Mouse (Mus musculus): Measurements from ENCODE around the gene Triap1. TPM values are rescaled to one million over a fixed set of nuclear protein-coding genes. Genes with fewer than 3 reads are reported as not detected.
"Not testable (repeated sequence)": the region's sequence is repeated elsewhere in the genome, so short reads cannot be mapped to it uniquely, and the experiment has no call there.

The Triap1 gene
- polyA plus RNA-seq, 1 experiment from 2014 or later: 39.2 TPM

GRCm38 (mm10) chr5:115362819-115363714 lies 22.0 kb downstream of the Triap1 start:
- Histone ChIP-seq H3K27me3 (0 out of 2 replicates have a peak, but pooled peaks cover 6% of the 10 kb centered on the region), H3K9ac (no peak overlapping the region), H3K4me3 (no peak overlapping the region), H3K36me3 (no peaks in the 10 kb centered on the region), H3K27ac (no peak overlapping the region), H3K9me3 (replicated peaks) (no peaks in the 10 kb centered on the region), H3K4me1 (replicated peaks) (0 out of 2 replicates have a peak, but pooled peaks cover 3% of the 10 kb centered on the region), H3K4me2 (no peak overlapping the region)
- ATAC-seq (replicated peaks; ENCODE audit: insufficient number of reproducible peaks, insufficient read depth, low FRiP score, low read depth): no peak
- 25% methylated on average over 19 of the region's 19 CpGs for WGBS

- Histone ChIP-seq H3K9ac (no peak overlapping the region), H3K4me3 (no peak overlapping the region), H3K27me3 (0 out of 2 replicates have a peak, but pooled peaks cover 6% of the 10 kb centered on the region), H3K27ac (no peak overlapping the region), H3K36me3 (no peaks in the 10 kb centered on the region), H3K9me3 (replicated peaks) (no peaks in the 10 kb centered on the region), H3K4me1 (replicated peaks) (no peaks in the 10 kb centered on the region), H3K4me2 (no peak overlapping the region)
- WGBS: 76% methylated on average over 4 of the region's 4 CpGs
- ATAC-seq (replicated peaks; ENCODE audit: insufficient number of reproducible peaks, insufficient read depth, low FRiP score, low read depth): no peak
Observed at GRCm38 (mm10) chr5:115364782-115365181, 23.8 kb downstream of the Triap1 start.

GRCm38 (mm10) chr5:115371736-115372135 lies 30.7 kb downstream of the Triap1 start:
- Histone ChIP-seq H3K4me1 (replicated peaks) (peaks cover 3% of the 10 kb centered on the region; the same call in 1 of the 2 replicates), H3K27me3 (peaks cover 15% of the 10 kb centered on the region), H3K9me3 (replicated peaks) (no peaks in the 10 kb centered on the region), H3K27ac (no peak overlapping the region), H3K4me2 (no peak overlapping the region), H3K36me3 (no peaks in the 10 kb centered on the region), H3K9ac (no peak overlapping the region), H3K4me3 (no peak overlapping the region)
- WGBS: 39% methylated on average over 9 of the region's 9 CpGs
- no peak; the same call in 1 of the 2 replicates for ATAC-seq (replicated peaks; ENCODE audit: insufficient number of reproducible peaks, insufficient read depth, low FRiP score, low read depth)

GRCm38 (mm10) chr5:115373441-115374203 lies 32.6 kb downstream of the Triap1 start:
- 24% methylated on average over 26 of the region's 26 CpGs for WGBS
- H3K9ac ChIP-seq: peak overlapping the region; percentile 54; the same call in 1 of the 2 replicates
- H3K27ac ChIP-seq: no peak overlapping the region
- H3K36me3 ChIP-seq: no peaks in the 10 kb centered on the region
- peak overlapping the region; percentile 40 for H3K4me3 ChIP-seq
- no peak for ATAC-seq (replicated peaks; ENCODE audit: insufficient number of reproducible peaks, insufficient read depth, low FRiP score, low read depth)
- H3K4me2 ChIP-seq: peak overlapping the region; percentile 75
- H3K4me1 ChIP-seq (replicated peaks): peaks cover 3% of the 10 kb centered on the region; the same call in 1 of the 2 replicates
- peaks cover 15% of the 10 kb centered on the region for H3K27me3 ChIP-seq
- H3K9me3 ChIP-seq (replicated peaks): no peaks in the 10 kb centered on the region

GRCm38 (mm10) chr5:115374204-115374820 lies 33.3 kb downstream of the Triap1 start:
- H3K4me3 ChIP-seq: peak overlapping the region; percentile 40
- H3K9ac ChIP-seq: peak overlapping the region; percentile 54; the same call in 1 of the 2 replicates
- H3K27ac ChIP-seq: no peak overlapping the region
- H3K9me3 ChIP-seq (replicated peaks): no peaks in the 10 kb centered on the region
- ATAC-seq (replicated peaks; ENCODE audit: insufficient number of reproducible peaks, insufficient read depth, low FRiP score, low read depth): no peak
- H3K4me1 ChIP-seq (replicated peaks): peaks cover 3% of the 10 kb centered on the region; the same call in 1 of the 2 replicates
- peak overlapping the region; percentile 75 for H3K4me2 ChIP-seq
- H3K36me3 ChIP-seq: no peaks in the 10 kb centered on the region
- 22% methylated on average over 11 of the region's 11 CpGs for WGBS
- H3K27me3 ChIP-seq: peaks cover 15% of the 10 kb centered on the region

- H3K4me2 ChIP-seq: no peak overlapping the region
- no peak overlapping the region for H3K27ac ChIP-seq
- no peaks in the 10 kb centered on the region for H3K9me3 ChIP-seq (replicated peaks)
- 77% methylated on average over 2 of the region's 2 CpGs for WGBS
- H3K9ac ChIP-seq: no peak overlapping the region
- no peak overlapping the region for H3K4me3 ChIP-seq
- H3K36me3 ChIP-seq: no peaks in the 10 kb centered on the region
- H3K27me3 ChIP-seq: peaks cover 15% of the 10 kb centered on the region
- no peak for ATAC-seq (replicated peaks; ENCODE audit: insufficient number of reproducible peaks, insufficient read depth, low FRiP score, low read depth)
- H3K4me1 ChIP-seq (replicated peaks): peaks cover 3% of the 10 kb centered on the region; the same call in 1 of the 2 replicates
Observed at GRCm38 (mm10) chr5:115375436-115375835, 34.4 kb downstream of the Triap1 start.

- not testable (repeated sequence) for H3K27me3 ChIP-seq; ATAC-seq (replicated peaks; ENCODE audit: insufficient number of reproducible peaks, insufficient read depth, low FRiP score, low read depth); H3K9ac ChIP-seq; H3K4me1 ChIP-seq (replicated peaks); H3K36me3 ChIP-seq; H3K27ac ChIP-seq; H3K9me3 ChIP-seq (replicated peaks); H3K4me2 ChIP-seq; H3K4me3 ChIP-seq
- 48% methylated on average over 2 of the region's 2 CpGs for WGBS
Observed at GRCm38 (mm10) chr5:115378882-115379281, 37.9 kb downstream of the Triap1 start.

GRCm38 (mm10) chr5:115391935-115392334 lies 50.9 kb downstream of the Triap1 start:
- no peak for ATAC-seq (replicated peaks; ENCODE audit: insufficient number of reproducible peaks, insufficient read depth, low FRiP score, low read depth)
- peaks cover 20% of the 10 kb centered on the region for H3K27me3 ChIP-seq
- no peak overlapping the region for H3K4me2 ChIP-seq

GRCm38 (mm10) chr5:115392969-115393368 lies 51.9 kb downstream of the Triap1 start:
- 77% methylated on average over 1 of the region's 1 CpGs for WGBS
- no peaks in the 10 kb centered on the region for H3K9me3 ChIP-seq (replicated peaks)
- H3K27ac ChIP-seq: no peak overlapping the region
- no peak for ATAC-seq (replicated peaks; ENCODE audit: insufficient number of reproducible peaks, insufficient read depth, low FRiP score, low read depth)
- H3K4me3 ChIP-seq: no peak overlapping the region
- peaks cover 13% of the 10 kb centered on the region for H3K4me1 ChIP-seq (replicated peaks)
- H3K36me3 ChIP-seq: no peaks in the 10 kb centered on the region
- peaks cover 27% of the 10 kb centered on the region for H3K27me3 ChIP-seq
- H3K4me2 ChIP-seq: no peak overlapping the region
- no peak overlapping the region for H3K9ac ChIP-seq

More at GRCm38 (mm10) chr5:115391935-115392334, 50.9 kb downstream of the Triap1 start:
- no peaks in the 10 kb centered on the region for H3K36me3 ChIP-seq
- WGBS: 39% methylated on average over 9 of the region's 9 CpGs
- no peaks in the 10 kb centered on the region for H3K9me3 ChIP-seq (replicated peaks)
- no peak overlapping the region for H3K27ac ChIP-seq
- peaks cover 12% of the 10 kb centered on the region for H3K4me1 ChIP-seq (replicated peaks)
- no peak overlapping the region for H3K4me3 ChIP-seq
- no peak overlapping the region for H3K9ac ChIP-seq

Data from heart, embryonic 15.5 days (tissue).